Mouse (Mus musculus): ENCODE results near the gene Nos2. TPM values are rescaled to one million over a fixed set of nuclear protein-coding genes. Genes with fewer than 3 reads are reported as not detected.

Gene Nos2
- polyA plus RNA-seq, 1 experiment from 2014 or later = 1.5 TPM

DNA sequence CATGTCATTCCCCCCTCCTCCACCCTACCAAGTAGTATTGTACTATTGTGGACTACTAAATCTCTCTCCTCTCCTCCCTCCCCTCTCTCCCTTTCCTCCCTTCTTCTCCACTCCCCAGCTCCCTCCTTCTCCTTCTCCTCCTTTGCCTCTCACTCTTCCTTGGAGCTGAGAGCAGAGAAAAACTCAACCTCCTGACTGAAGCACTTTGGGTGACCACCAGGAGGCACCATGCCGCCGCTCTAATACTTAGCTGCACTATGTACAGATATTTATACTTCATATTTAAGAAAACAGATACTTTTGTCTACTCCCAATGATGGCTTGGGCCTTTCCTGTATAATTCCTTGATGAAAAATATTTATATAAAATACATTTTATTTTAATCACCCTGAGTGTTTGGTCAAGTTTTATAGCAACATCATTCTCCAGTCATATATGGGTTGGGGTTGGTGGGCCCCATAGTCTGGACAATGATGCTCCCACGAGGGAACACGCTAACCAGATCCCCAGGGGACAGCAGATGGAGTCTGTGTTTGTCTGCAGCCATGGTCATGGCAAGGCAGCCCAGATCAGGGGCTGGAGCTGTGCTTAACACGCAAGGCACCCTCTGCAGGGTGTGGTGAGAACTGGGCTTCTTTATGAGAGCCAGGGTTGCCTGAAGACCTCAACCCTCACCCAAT, 39.4 kb downstream of the Nos2 start:
- H3K4me1 ChIP-seq (replicated peaks) = no peaks in the 10 kb centered on the region
- H3K36me3 ChIP-seq = no peaks in the 10 kb centered on the region
- no peak overlapping the region for H3K4me3 ChIP-seq
- no peaks in the 10 kb centered on the region for H3K9me3 ChIP-seq
- no peak overlapping the region for H3K9ac ChIP-seq
- H3K27ac ChIP-seq = no peak overlapping the region
- WGBS = 65% methylated on average over 5 of the region's 5 CpGs
- H3K4me2 ChIP-seq = no peak overlapping the region
- no peak for ATAC-seq (ENCODE audit: low FRiP score)
- peaks cover 11% of the 10 kb centered on the region; the same call in 1 of the 2 replicates for H3K27me3 ChIP-seq

DNA sequence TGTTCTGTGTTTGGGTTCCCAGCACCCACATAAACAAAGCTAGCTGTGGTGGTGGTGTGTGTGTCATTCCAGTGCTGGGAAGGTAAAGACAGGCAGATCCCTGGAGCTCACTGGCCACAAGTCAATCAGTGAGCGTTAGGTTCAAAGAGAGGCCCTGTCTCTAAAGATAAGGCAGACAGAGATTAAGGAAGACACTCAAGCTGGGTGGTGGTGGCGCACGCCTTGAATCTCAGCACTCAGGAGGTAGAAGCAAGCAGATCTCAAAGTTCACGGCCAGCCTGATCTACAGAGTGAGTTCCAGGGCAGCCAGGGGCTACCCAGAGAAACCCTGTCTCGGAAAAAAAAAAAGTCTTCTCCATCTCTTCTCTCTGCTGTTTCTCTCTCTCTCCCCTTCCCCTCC, 40.6 kb downstream of the Nos2 start:
- Histone ChIP-seq H3K4me3 (no peak overlapping the region), H3K4me1 (replicated peaks) (no peaks in the 10 kb centered on the region), H3K36me3 (no peaks in the 10 kb centered on the region), H3K4me2 (no peak overlapping the region), H3K9me3 (no peaks in the 10 kb centered on the region), H3K27me3 (peaks cover 11% of the 10 kb centered on the region; the same call in 1 of the 2 replicates), H3K9ac (no peak overlapping the region), H3K27ac (no peak overlapping the region)
- WGBS = 90% methylated on average over 5 of the region's 5 CpGs
- ATAC-seq (ENCODE audit: low FRiP score) = no peak

- no peak for ATAC-seq (ENCODE audit: low FRiP score)
- Histone ChIP-seq H3K9me3 (no peaks in the 10 kb centered on the region), H3K4me3 (no peak overlapping the region), H3K27me3 (no peaks in the 10 kb centered on the region), H3K36me3 (no peaks in the 10 kb centered on the region), H3K4me2 (no peak overlapping the region), H3K4me1 (replicated peaks) (no peaks in the 10 kb centered on the region), H3K9ac (no peak overlapping the region), H3K27ac (no peak overlapping the region)
- WGBS = 28% methylated on average over 4 of the region's 4 CpGs
Observed at GRCm38 (mm10) chr11:78967371-78967770, 46.8 kb downstream of the Nos2 start.

DNA sequence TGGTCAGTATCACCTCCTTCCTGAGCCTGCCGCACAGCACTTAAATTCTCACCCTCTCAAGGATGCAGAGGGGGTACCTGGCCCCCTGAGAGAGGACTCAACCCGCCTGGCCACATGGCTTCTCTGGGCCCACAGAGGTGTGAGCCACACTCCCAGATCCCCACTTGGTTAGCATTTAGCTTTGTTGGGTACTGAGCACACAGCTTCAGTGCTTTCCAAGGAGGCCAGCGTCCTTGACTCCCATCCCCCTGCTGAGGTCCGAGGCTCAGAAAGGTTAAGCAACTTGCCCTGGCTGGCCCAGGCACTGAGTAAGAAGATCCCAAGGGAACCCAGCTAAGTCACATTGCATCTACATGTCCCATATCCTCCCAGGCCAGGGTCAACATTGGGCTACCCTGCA, 47.5 kb downstream of the Nos2 start:
- 83% methylated on average over 4 of the region's 4 CpGs for WGBS
- Histone ChIP-seq H3K9me3 (no peaks in the 10 kb centered on the region), H3K27me3 (no peaks in the 10 kb centered on the region), H3K27ac (no peak overlapping the region), H3K4me3 (no peak overlapping the region), H3K9ac (no peak overlapping the region), H3K4me2 (no peak overlapping the region), H3K4me1 (replicated peaks) (peaks cover 7% of the 10 kb centered on the region), H3K36me3 (no peaks in the 10 kb centered on the region)
- no peak for ATAC-seq (ENCODE audit: low FRiP score)

GRCm38 (mm10) chr11:78971096-78971495, 50.5 kb downstream of the Nos2 start:
- no peak overlapping the region for H3K9ac ChIP-seq
- no peak overlapping the region for H3K4me2 ChIP-seq
- H3K27ac ChIP-seq = no peak overlapping the region
- H3K27me3 ChIP-seq = no peaks in the 10 kb centered on the region
- H3K9me3 ChIP-seq = no peaks in the 10 kb centered on the region
- H3K4me3 ChIP-seq = no peak overlapping the region
- no peak for ATAC-seq (ENCODE audit: low FRiP score)
- no peaks in the 10 kb centered on the region for H3K36me3 ChIP-seq
- WGBS = 87% methylated on average over 8 of the region's 8 CpGs
- H3K4me1 ChIP-seq (replicated peaks) = peaks cover 15% of the 10 kb centered on the region

- WGBS = 95% methylated on average over 3 of the region's 3 CpGs
- Histone ChIP-seq H3K4me1 (replicated peaks) (peaks cover 15% of the 10 kb centered on the region), H3K27ac (no peak overlapping the region), H3K9ac (no peak overlapping the region), H3K36me3 (no peaks in the 10 kb centered on the region), H3K27me3 (no peaks in the 10 kb centered on the region), H3K4me2 (no peak overlapping the region), H3K9me3 (no peaks in the 10 kb centered on the region), H3K4me3 (no peak overlapping the region)
- no peak for ATAC-seq (ENCODE audit: low FRiP score)
Observed at GRCm38 (mm10) chr11:78971746-78972145, 51.2 kb downstream of the Nos2 start.

- WGBS = 49% methylated on average over 6 of the region's 6 CpGs
Observed at GRCm38 (mm10) chr11:78972328-78972727, 51.7 kb downstream of the Nos2 start.

DNA sequence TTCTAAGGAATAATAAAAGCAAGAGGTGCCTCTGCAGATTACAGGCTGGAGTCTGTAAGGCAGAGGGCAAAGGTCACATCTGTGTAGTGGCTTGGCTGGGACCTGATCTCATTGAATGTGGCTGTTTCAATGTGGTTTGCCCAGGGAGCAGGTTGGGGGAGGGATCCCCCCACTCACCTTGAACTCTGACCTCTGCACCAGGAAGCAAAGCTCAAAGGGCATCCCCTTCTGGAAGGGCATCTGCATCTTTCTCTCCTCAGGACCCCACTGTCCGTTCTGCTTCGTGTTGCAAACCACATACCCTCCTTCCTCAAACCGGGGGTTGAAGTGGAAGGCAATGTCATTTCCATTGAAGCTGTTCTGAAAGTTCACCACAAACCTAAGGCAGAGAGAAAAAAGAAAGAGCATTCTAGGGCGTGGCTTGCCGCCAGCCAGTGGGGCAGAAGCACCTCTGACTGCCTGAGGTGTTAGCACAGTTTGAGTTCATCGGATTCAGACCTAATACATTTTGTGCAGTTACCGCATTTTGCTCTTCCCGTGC, 52.3 kb downstream of the Nos2 start:
- Histone ChIP-seq H3K9me3 (no peaks in the 10 kb centered on the region), H3K4me2 (peak overlapping the region; percentile 37), H3K36me3 (no peaks in the 10 kb centered on the region), H3K4me1 (replicated peaks) (peaks cover 15% of the 10 kb centered on the region), H3K9ac (0 out of 2 replicates have a peak overlapping the region, but pooled peaks have one; percentile 5), H3K4me3 (no peak overlapping the region), H3K27me3 (no peaks in the 10 kb centered on the region), H3K27ac (peak overlapping the region; percentile 69)
- no peak for ATAC-seq (ENCODE audit: low FRiP score)
- WGBS = 59% methylated on average over 8 of the region's 8 CpGs

More at GRCm38 (mm10) chr11:78972328-78972727, 51.7 kb downstream of the Nos2 start:
- H3K4me2 ChIP-seq = no peak overlapping the region
- H3K36me3 ChIP-seq = no peaks in the 10 kb centered on the region
- H3K27me3 ChIP-seq = no peaks in the 10 kb centered on the region
- H3K27ac ChIP-seq = no peak overlapping the region
- H3K9ac ChIP-seq = no peak overlapping the region
- no peak overlapping the region for H3K4me3 ChIP-seq
- peaks cover 15% of the 10 kb centered on the region for H3K4me1 ChIP-seq (replicated peaks)
- no peaks in the 10 kb centered on the region for H3K9me3 ChIP-seq
- ATAC-seq (ENCODE audit: low FRiP score) = no peak

DNA sequence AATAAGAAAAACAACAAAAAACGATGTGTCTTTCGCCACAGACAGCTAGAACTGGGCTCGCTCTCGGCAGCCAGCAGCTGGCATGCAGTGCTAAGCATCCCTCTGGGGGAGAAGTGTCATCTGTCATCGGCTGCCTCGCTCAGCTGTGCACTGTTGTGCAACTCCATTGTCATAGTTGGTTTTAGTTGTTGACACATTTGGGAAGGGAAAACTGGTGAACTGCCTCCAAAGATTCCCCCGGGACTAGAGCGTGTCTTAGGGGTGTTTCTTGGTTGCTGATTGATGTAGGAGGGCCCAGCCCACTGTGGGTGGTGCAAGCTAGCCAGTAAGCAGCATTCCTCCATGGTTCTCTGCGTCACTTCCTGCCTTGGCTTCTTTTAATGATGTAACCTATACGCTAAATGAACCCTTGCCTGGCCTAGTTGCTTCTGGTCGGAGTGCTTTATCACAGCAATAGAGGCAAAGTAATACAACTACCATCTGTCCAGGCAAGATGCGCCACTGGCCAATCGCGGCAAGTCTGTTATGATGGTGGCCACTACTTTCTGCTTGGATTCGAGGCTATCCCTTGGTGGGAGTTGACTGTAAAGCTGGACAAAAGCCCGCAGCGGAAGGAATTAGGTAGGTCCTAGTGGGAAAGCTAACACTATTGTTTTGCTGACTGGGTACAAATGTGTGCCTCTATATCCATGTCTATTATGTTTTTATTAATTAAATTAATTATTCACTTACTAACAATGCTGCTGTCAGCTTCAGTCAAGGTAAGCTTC, 53.0 kb downstream of the Nos2 start:
- peak overlapping the region; percentile 5; the same call in 1 of the 2 replicates for H3K9ac ChIP-seq
- H3K27ac ChIP-seq = peak overlapping the region; percentile 69
- peak overlapping the region; percentile 37 for H3K4me2 ChIP-seq
- H3K9me3 ChIP-seq = no peaks in the 10 kb centered on the region
- 51% methylated on average over 17 of the region's 17 CpGs for WGBS
- H3K4me1 ChIP-seq (replicated peaks) = peaks cover 15% of the 10 kb centered on the region
- H3K27me3 ChIP-seq = no peaks in the 10 kb centered on the region
- 0 out of 2 replicates have a peak overlapping the region, but pooled peaks have one; percentile 1 for H3K4me3 ChIP-seq
- ATAC-seq (ENCODE audit: low FRiP score) = peak; percentile 74; the same call in 1 of the 2 replicates
- no peaks in the 10 kb centered on the region for H3K36me3 ChIP-seq

- Histone ChIP-seq H3K9me3 (no peaks in the 10 kb centered on the region), H3K27me3 (no peaks in the 10 kb centered on the region), H3K27ac (no peak overlapping the region), H3K36me3 (no peaks in the 10 kb centered on the region), H3K4me1 (replicated peaks) (peaks cover 15% of the 10 kb centered on the region), H3K4me3 (no peak overlapping the region), H3K4me2 (no peak overlapping the region), H3K9ac (no peak overlapping the region)
- no peak for ATAC-seq (ENCODE audit: low FRiP score)
- WGBS = 85% methylated on average over 8 of the region's 8 CpGs
Observed at GRCm38 (mm10) chr11:78976731-78977510, 56.3 kb downstream of the Nos2 start.

GRCm38 (mm10) chr11:78978176-78979019, 57.8 kb downstream of the Nos2 start:
- 89% methylated on average over 12 of the region's 12 CpGs for WGBS
- ATAC-seq (ENCODE audit: low FRiP score) = no peak
- Histone ChIP-seq H3K36me3 (no peaks in the 10 kb centered on the region), H3K9me3 (no peaks in the 10 kb centered on the region), H3K27me3 (no peaks in the 10 kb centered on the region), H3K27ac (no peak overlapping the region), H3K4me1 (replicated peaks) (peaks cover 5% of the 10 kb centered on the region; the same call in 1 of the 2 replicates), H3K9ac (no peak overlapping the region), H3K4me3 (no peak overlapping the region), H3K4me2 (no peak overlapping the region)

Data from hindbrain, embryonic 13.5 days (tissue).